Mouse (Mus musculus): ENCODE results near the gene Ptpra.

Ptpra gene

GRCm38 (mm10) chr2:130442162-130442561 lies 7.9 kb upstream of the Ptpra start:
- no peak for DNase-seq (ENCODE audit: low spot score in 2 of 2)

- DNase-seq (ENCODE audit: low spot score in 2 of 2) = no peak
Observed at GRCm38 (mm10) chr2:130448449-130448848, 1.6 kb upstream of the Ptpra start.

DNA sequence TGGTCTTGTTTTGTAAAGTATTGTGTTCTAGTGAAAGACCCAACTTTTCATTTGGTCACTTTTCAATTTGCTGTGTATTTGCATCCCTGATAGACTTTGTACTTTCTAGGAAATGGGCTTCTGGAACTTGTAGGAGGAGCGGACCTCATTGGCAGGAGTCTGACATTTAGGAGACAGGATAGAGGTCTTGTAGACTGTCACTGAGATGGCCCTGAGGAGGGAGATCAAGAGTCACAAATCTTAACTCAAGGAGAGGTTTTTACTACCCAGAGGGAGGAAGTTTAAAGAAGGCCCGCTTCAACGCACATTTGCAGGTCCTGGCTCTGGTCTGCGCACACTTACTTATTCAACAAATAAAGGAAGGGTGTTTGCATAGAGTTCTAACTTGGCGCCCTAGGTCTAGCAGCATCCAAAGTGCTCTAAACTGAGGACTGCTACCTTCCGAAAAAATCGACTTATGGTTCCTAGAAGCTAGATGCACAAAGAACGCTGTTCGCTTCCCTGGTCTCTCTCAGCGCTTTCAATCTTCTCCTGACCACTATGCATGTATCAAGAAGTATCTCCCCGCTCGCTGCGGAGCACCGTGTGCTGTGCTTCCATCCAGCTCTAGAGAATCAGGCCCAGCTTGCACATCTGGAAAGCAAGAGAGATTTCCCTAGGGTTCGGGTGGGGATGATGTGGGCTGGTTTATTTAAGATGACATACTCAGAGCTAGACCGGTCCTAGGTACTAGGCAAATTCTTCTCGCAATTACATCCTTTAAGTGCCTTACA lies 871 bp upstream of the Ptpra start:
- no peak for DNase-seq (ENCODE audit: low spot score in 2 of 2)

DNA sequence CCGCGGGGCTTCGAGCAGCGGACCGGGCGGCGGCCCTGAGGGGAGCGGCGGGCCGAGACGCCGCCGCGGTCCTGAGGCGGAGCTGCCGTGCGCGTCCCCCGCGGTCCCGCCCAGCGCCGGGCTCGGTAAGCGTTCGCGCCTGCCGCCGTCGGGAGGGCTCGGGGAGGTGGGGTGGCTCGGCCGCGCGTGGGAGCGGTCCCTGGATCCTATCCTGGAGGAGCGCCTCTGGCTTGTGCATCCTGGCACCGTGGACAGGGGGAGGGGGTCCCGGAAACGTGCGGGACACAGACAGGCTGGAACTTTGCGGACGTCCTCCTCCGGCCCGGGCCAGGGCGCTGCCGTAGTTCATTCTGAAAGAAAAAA lies 337 bp downstream of the Ptpra start:
- DNase-seq (ENCODE audit: low spot score in 2 of 2) = peak; percentile 59 to 65

GRCm38 (mm10) chr2:130451086-130451726 lies 1.1 kb downstream of the Ptpra start:
- DNase-seq (ENCODE audit: low spot score in 2 of 2) = no peak

GRCm38 (mm10) chr2:130451727-130452090 lies 1.6 kb downstream of the Ptpra start:
- DNase-seq (ENCODE audit: low spot score in 2 of 2) = no peak

DNA sequence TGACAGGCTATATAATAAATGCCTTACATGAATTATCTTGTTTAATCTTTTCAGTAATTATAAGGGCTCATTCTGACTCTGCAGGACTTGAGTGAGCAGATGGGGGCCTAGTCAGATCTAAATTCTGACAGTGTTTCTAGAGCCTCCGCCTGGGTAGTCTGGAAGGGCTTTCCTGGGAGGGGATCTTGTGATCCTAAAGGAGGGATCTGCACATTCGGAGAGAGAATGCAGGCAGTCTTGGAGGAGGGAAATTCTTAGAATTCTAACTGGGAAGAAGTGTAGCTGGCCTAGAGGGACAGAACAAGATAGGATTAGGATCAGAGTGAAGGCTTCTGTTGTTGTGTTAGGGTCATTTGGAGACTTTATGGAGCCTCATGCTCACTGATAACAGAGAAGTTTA lies 2.2 kb downstream of the Ptpra start:
- DNase-seq (ENCODE audit: low spot score in 2 of 2) = no peak

GRCm38 (mm10) chr2:130453421-130453820 lies 3.3 kb downstream of the Ptpra start:
- DNase-seq (ENCODE audit: low spot score in 2 of 2) = no peak

- peak in 1 of 2 experiments; percentile 33 for DNase-seq (ENCODE audit: low spot score in 2 of 2)
Observed at GRCm38 (mm10) chr2:130454748-130455370, 4.8 kb downstream of the Ptpra start.

DNA sequence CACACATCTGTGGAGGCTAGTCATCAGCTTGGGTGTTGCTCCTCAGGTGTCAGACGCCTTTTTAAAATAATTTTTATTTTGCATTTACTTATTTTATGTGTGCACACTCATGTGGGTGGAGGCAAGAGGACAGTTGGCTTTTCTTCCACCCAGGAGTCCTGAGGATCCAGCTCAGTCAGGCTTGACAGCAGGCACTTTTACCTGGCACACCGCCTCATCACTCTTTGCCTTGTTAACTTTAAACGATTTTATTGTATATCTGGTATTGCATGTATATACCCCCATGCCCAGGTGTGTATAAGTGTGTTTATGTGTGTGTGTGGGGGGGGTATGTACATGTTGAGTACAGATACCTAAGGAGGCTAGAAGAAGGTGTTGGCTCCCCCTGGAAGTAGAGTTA lies 7.8 kb downstream of the Ptpra start:
- DNase-seq (ENCODE audit: low spot score in 2 of 2) = no peak

DNA sequence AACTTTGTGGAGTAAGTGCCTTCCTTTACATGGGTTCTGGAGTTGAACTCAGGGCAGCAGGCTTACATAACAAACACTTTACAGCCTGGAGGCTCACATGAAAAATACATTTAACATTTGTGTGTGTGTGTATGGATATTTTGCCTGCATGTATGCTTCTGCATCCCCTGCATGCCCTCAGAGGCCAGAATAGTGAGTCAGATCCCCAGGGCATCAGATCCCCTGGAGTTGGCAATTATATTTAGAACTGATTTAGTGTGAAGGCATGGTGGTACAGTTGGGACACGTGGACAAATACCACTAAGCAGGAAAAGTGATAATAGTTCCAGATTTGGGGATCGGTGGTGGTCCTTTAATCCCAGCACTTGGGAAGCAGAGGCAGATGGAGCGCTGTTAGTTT lies 9.5 kb downstream of the Ptpra start:
- DNase-seq (ENCODE audit: low spot score in 2 of 2) = no peak

GRCm38 (mm10) chr2:130461287-130462071 lies 11.4 kb downstream of the Ptpra start:
- no peak for DNase-seq (ENCODE audit: low spot score in 2 of 2)

DNA sequence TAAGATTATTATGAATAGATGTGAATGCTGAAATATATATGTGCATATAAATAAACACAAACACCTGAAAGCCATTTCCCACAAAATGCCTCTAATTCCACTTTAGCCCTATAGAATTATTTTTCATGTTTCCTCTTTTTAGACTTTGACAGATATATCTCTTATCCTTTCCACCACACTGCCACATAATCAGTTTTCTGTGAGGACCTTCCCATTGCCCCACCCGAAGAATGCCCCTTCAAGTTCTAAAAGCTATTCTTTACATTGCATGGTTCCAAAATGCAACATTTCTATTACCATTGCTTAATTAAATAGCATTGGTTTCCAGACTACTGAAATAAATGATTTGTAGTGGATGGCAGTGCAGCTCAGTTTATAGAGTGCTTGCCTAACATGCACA lies 16.4 kb downstream of the Ptpra start:
- DNase-seq (ENCODE audit: low spot score in 2 of 2) = no peak

- no peak for DNase-seq (ENCODE audit: low spot score in 2 of 2)
Observed at GRCm38 (mm10) chr2:130469366-130469765, 19.3 kb downstream of the Ptpra start.

GRCm38 (mm10) chr2:130469935-130470334 lies 19.9 kb downstream of the Ptpra start:
- DNase-seq (ENCODE audit: low spot score in 2 of 2) = no peak

GRCm38 (mm10) chr2:130472908-130473510 lies 22.9 kb downstream of the Ptpra start:
- DNase-seq (ENCODE audit: low spot score in 2 of 2) = no peak

GRCm38 (mm10) chr2:130475764-130476163 lies 25.7 kb downstream of the Ptpra start:
- no peak for DNase-seq (ENCODE audit: low spot score in 2 of 2)

- DNase-seq (ENCODE audit: low spot score in 2 of 2) = no peak
Observed at GRCm38 (mm10) chr2:130476666-130477297, 26.7 kb downstream of the Ptpra start.

DNA sequence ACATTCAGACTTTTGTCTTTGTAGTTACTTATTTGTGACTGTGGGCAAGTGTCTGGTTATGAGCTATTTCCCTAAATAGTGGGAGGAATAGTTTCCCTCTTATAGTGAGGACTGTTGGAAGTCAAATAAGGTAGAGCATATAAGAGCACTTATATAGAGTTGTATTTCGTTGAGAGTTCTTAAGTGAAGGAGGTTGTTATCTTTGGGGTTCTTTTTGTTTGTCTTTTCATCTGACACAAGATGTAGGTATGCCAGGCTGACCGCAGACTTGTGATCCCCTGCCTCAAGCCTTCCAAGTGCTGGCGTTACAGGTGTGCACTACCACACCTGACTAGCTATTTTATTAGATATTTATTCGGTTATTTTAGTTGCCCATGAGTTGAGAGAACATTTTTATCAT lies 32.1 kb downstream of the Ptpra start:
- no peak for DNase-seq (ENCODE audit: low spot score in 2 of 2)

DNA sequence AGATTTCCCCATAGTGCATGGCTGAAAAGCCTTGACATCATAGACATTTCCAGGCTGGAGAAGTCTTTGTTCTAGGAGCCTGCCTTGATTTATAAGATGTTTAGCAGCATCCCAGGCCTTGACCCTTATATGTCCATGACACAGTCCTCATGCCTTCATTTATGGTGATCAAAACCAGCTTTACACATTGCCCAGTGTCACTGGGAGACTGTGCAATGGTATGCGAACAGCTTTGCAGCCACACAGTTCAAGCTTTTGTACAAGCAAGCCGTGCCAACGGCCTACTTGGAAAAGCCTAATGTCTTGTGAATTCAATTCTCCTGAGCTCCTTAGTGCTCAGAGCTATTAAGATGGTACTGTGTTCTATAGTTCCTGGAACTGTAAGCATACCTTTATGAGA lies 32.6 kb downstream of the Ptpra start:
- no peak for DNase-seq (ENCODE audit: low spot score in 2 of 2)

DNA sequence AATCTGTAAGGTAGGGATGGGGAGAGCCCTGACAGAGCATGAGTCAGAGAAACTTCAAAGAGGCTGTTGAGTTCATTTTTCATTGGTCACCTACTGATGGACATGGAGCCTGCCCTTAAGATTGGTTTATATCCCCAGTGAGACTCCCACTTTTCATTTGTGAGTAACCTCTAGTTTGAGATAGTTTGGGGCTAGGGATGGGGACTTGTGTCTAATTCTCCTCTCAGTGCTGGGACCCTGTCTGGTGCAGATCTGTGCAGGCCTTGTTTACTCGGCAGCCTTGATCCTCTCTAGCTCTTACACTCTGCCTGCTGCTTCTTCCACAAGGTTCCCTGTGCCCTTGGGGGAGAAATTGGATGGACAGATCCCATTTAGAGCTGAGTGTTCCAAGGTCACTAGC lies 34.1 kb downstream of the Ptpra start:
- DNase-seq (ENCODE audit: low spot score in 2 of 2) = no peak

All from right cerebral cortex, postnatal 36 days (tissue).